Mouse (Mus musculus) cerebellum, adult 2 months (tissue): Measurements from ENCODE around the gene Man1c1.

ENCODE experiments used
- CTCF ChIP-seq: fragments of 200-500 bp; IDR thresholded peaks from 2 replicates; pipeline ENCODE4 v1.5.1; 2011; ENCODE audit warnings: low read depth, mild to moderate bottlenecking, control low read depth, low read length, moderate library complexity, borderline replicate concordance; ENCODE audit not compliant: insufficient read depth
- POLR2A ChIP-seq: fragments of 200-500 bp; IDR thresholded peaks from 2 replicates; pipeline ENCODE4 v1.6.1; 2011; ENCODE audit warnings: low read length, control low read depth, borderline replicate concordance; ENCODE audit not compliant: insufficient read depth

GRCm38 (mm10) chr4:134586126-134586525, 118.0 kb downstream of the Man1c1 start:
- TF ChIP-seq CTCF = no peak
- TF ChIP-seq POLR2A = no peak
